Mouse (Mus musculus) left cerebral cortex, postnatal 36 days (tissue): ENCODE data around the gene Prpsap1. TPM values are rescaled to one million over a fixed set of nuclear protein-coding genes. Genes with fewer than 3 reads are reported as not detected.

Source experiments
- total RNA-seq, 2 experiments: library from RNA; stranded (reverse); gene quantifications; 2 replicates each; pipeline ENCODE4 v1.2.3; 2021

The Prpsap1 gene
- total RNA-seq, 2 experiments from 2014 or later = 68.5 to 91.5 TPM

Other genes starting within 250 kb of the Prpsap1 start
- gene Srp68, start 220.0 kb downstream of the Prpsap1 start, total RNA-seq = 10 to 100 TPM; 66.6 to 70.6 TPM
- not detected for gene Galr2, start 213.3 kb downstream of the Prpsap1 start, total RNA-seq
- 100 to 1,000 TPM in 1 of 2 experiments, 10 to 100 TPM in 1; 93.0 to 100 TPM for gene Exoc7, start 187.0 kb downstream of the Prpsap1 start, total RNA-seq
- 1 to 10 TPM; 5.0 to 5.2 TPM for gene Foxj1, start 158.8 kb downstream of the Prpsap1 start, total RNA-seq
- 100 to 1,000 TPM; 266 to 286 TPM for gene Rnf157, start 81.2 kb downstream of the Prpsap1 start, total RNA-seq
- gene Ubald2, start 60.1 kb downstream of the Prpsap1 start, total RNA-seq = 10 to 100 TPM; 27.5 to 31.8 TPM
- not detected for gene Qrich2, start 28.0 kb downstream of the Prpsap1 start, total RNA-seq
- 1 to 10 TPM; 4.0 to 7.0 TPM for gene Sphk1, start 36.7 kb upstream of the Prpsap1 start, total RNA-seq
- 100 to 1,000 TPM; 121 to 126 TPM for gene Ube2o, start 87.2 kb upstream of the Prpsap1 start, total RNA-seq
- under 1 TPM; 0.62 to 0.97 TPM for gene Aanat, start 92.2 kb upstream of the Prpsap1 start, total RNA-seq
- gene Rhbdf2, start 132.8 kb upstream of the Prpsap1 start, total RNA-seq = 1 to 10 TPM in 1 of 2 experiments, under 1 TPM in 1; 0.84 to 1.9 TPM
- 1 to 10 TPM; 4.3 to 6.2 TPM for gene Prcd, start 159.3 kb upstream of the Prpsap1 start, total RNA-seq
- 10 to 100 TPM; 44.2 TPM for gene Cygb, start 160.1 kb upstream of the Prpsap1 start, total RNA-seq